Mouse (Mus musculus): ENCODE results near the gene Clec4f. TPM values are rescaled to one million over a fixed set of nuclear protein-coding genes. Genes with fewer than 3 reads are reported as not detected.

Clec4f gene
- polyA plus RNA-seq (2015; fragmentation: Nextera tagmentation; extraction: Ambion mirVana) = not detected in 2 replicates

- DNase-seq (ENCODE audit: low spot score) (no peak), ATAC-seq (replicated peaks; ENCODE audit: low FRiP score, low read depth) (no peak)
- no peaks in the 10 kb centered on the region for H3K27me3 ChIP-seq (ENCODE audit: insufficient read depth, low read length)
- H3K4me3 ChIP-seq (replicated peaks; ENCODE audit: low read depth, low read length) = no peak within 1 kb of the TSS
- H3K36me3 ChIP-seq (ENCODE audit: insufficient read depth, low read length) = no peaks in the 10 kb centered on the region
- WGBS = 93% methylated on average over 2 of the region's 2 CpGs
- no peak within 1 kb of the TSS for H3K9ac ChIP-seq (ENCODE audit: low read depth, low read length)
- no peaks in the 10 kb centered on the region for H3K4me1 ChIP-seq (replicated peaks; ENCODE audit: insufficient read depth, low read length)
- no peaks in the 10 kb centered on the region for H3K9me3 ChIP-seq (replicated peaks; ENCODE audit: low read length)
- no peak within 1 kb of the TSS for H3K4me2 ChIP-seq (ENCODE audit: low read length)
- no peak for TF ChIP-seq CTCF (IDR thresholded peaks at IDR 0.05; ENCODE audit: low read depth)
- H3K27ac ChIP-seq = no peak within 1 kb of the TSS
These were observed at the start of gene Clec4f for GRCm38 (mm10) chr6:83656087-83656486. Gene Clec4f (minus strand): TSS chr6:83656187.

- ATAC-seq (replicated peaks; ENCODE audit: low FRiP score, low read depth) (no peak), DNase-seq (ENCODE audit: low spot score) (no peak)
- WGBS = 18% methylated on average over 5 of the region's 5 CpGs
- Histone ChIP-seq H3K4me3 (replicated peaks; ENCODE audit: low read depth, low read length) (no peak overlapping the region), H3K27ac (no peak overlapping the region), H3K36me3 (ENCODE audit: insufficient read depth, low read length) (no peaks in the 10 kb centered on the region), H3K9me3 (replicated peaks; ENCODE audit: low read length) (no peaks in the 10 kb centered on the region), H3K9ac (ENCODE audit: low read depth, low read length) (no peak overlapping the region), H3K4me1 (replicated peaks; ENCODE audit: insufficient read depth, low read length) (no peaks in the 10 kb centered on the region), H3K27me3 (ENCODE audit: insufficient read depth, low read length) (peaks cover 91% of the 10 kb centered on the region), H3K4me2 (ENCODE audit: low read length) (no peak overlapping the region)
- no peak for TF ChIP-seq CTCF (IDR thresholded peaks at IDR 0.05; ENCODE audit: low read depth)
These were observed 48.7 kb upstream of the Clec4f start for GRCm38 (mm10) chr6:83704701-83705100.

DNA sequence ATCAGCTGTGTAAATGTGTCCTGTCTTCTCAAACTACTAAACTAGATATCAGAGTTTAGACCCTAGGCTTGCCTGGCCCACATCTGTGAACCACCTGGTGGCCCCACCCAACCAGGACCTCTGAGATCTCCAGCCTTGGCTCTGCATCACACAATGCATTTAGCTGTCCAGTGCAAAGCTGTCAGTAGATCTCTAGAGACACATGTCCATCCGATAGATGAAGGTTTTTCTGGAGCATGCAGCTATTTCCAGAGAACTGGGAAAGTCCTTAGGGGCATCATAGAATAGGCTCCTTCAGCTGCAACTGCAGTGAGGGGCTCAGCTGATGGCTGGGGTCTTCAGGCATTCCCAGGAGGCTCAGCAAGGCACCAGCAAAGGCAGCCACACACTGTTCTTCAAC lies 48.3 kb upstream of the Clec4f start:
- H3K36me3 ChIP-seq (ENCODE audit: insufficient read depth, low read length) = no peaks in the 10 kb centered on the region
- ATAC-seq (replicated peaks; ENCODE audit: low FRiP score, low read depth) = no peak
- H3K4me3 ChIP-seq (replicated peaks; ENCODE audit: low read depth, low read length) = no peak overlapping the region
- TF ChIP-seq CTCF (IDR thresholded peaks at IDR 0.05; ENCODE audit: low read depth) = no peak
- no peaks in the 10 kb centered on the region for H3K9me3 ChIP-seq (replicated peaks; ENCODE audit: low read length)
- no peak overlapping the region for H3K9ac ChIP-seq (ENCODE audit: low read depth, low read length)
- H3K4me2 ChIP-seq (ENCODE audit: low read length) = no peak overlapping the region
- no peak overlapping the region for H3K27ac ChIP-seq
- peaks cover 89% of the 10 kb centered on the region for H3K27me3 ChIP-seq (ENCODE audit: insufficient read depth, low read length)
- DNase-seq (ENCODE audit: low spot score) = no peak
- 7% methylated on average over 1 of the region's 1 CpGs for WGBS
- H3K4me1 ChIP-seq (replicated peaks; ENCODE audit: insufficient read depth, low read length) = no peaks in the 10 kb centered on the region

GRCm38 (mm10) chr6:83703722-83704078 lies 47.7 kb upstream of the Clec4f start:
- WGBS = under 1% methylated on average over 10 of the region's 10 CpGs
- no peak overlapping the region for H3K4me2 ChIP-seq (ENCODE audit: low read length)
- ATAC-seq (replicated peaks; ENCODE audit: low FRiP score, low read depth) = no peak

GRCm38 (mm10) chr6:83703000-83703721 lies 47.2 kb upstream of the Clec4f start:
- Histone ChIP-seq H3K4me2 (ENCODE audit: low read length) (no peak overlapping the region), H3K4me1 (replicated peaks; ENCODE audit: insufficient read depth, low read length) (no peaks in the 10 kb centered on the region), H3K9me3 (replicated peaks; ENCODE audit: low read length) (no peaks in the 10 kb centered on the region), H3K27me3 (ENCODE audit: insufficient read depth, low read length) (peaks cover 89% of the 10 kb centered on the region), H3K4me3 (replicated peaks; ENCODE audit: low read depth, low read length) (no peak overlapping the region), H3K9ac (ENCODE audit: low read depth, low read length) (no peak overlapping the region), H3K27ac (no peak overlapping the region), H3K36me3 (ENCODE audit: insufficient read depth, low read length) (no peaks in the 10 kb centered on the region)
- no peak for TF ChIP-seq CTCF (IDR thresholded peaks at IDR 0.05; ENCODE audit: low read depth)
- ATAC-seq (replicated peaks; ENCODE audit: low FRiP score, low read depth) (no peak), DNase-seq (ENCODE audit: low spot score) (no peak)
- under 1% methylated on average over 27 of the region's 27 CpGs for WGBS

More at GRCm38 (mm10) chr6:83703722-83704078, 47.7 kb upstream of the Clec4f start:
- no peak overlapping the region for H3K4me3 ChIP-seq (replicated peaks; ENCODE audit: low read depth, low read length)
- no peak for TF ChIP-seq CTCF (IDR thresholded peaks at IDR 0.05; ENCODE audit: low read depth)
- no peaks in the 10 kb centered on the region for H3K36me3 ChIP-seq (ENCODE audit: insufficient read depth, low read length)
- H3K4me1 ChIP-seq (replicated peaks; ENCODE audit: insufficient read depth, low read length) = no peaks in the 10 kb centered on the region
- no peak overlapping the region for H3K27ac ChIP-seq
- no peak for DNase-seq (ENCODE audit: low spot score)
- H3K9me3 ChIP-seq (replicated peaks; ENCODE audit: low read length) = no peaks in the 10 kb centered on the region
- H3K9ac ChIP-seq (ENCODE audit: low read depth, low read length) = no peak overlapping the region
- H3K27me3 ChIP-seq (ENCODE audit: insufficient read depth, low read length) = peaks cover 89% of the 10 kb centered on the region

DNA sequence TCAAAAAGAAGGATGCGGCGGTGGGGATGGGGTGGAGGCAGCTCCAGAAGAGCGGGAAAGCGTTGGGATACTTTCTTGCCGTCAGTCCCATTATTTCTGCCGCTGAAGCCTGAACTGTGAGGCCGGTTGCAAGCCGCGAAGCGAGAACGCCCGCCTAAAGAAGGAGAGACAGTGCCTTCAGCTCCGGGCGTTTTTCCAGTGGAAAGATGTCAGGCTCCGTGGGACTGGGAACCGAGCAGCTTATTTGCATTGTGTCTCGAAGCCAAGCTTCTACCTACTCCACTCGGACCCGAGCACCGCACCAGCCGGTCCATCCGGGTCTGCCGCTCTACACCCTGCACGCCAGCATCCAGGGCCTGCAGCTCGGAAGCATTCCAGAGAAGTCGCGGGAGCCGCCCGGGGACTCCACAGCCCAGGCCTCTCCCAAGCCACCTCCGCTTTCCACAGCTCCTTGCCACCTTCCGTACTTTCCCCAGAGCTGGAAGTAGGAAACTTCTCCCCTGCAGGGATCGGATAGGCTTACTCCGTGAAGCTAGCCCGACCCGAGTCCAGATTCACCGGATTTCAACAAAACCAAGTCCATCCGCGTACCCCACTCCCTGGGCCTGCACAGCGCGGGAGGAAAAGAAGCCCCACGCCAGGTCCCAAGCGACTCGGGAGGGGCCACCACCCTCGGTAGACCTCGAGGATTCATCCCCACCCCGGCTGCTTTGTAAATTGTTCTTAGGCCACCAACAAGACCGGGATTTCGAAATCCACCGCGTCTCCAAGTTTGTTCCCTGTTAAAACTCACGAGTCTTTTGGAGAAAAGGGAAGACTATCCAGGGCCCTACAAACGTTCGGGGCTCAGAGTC lies 46.4 kb upstream of the Clec4f start:
- no peak overlapping the region for H3K4me2 ChIP-seq (ENCODE audit: low read length)
- H3K36me3 ChIP-seq (ENCODE audit: insufficient read depth, low read length) = no peaks in the 10 kb centered on the region
- DNase-seq (ENCODE audit: low spot score) = no peak
- H3K27me3 ChIP-seq (ENCODE audit: insufficient read depth, low read length) = peaks cover 89% of the 10 kb centered on the region
- no peak overlapping the region for H3K9ac ChIP-seq (ENCODE audit: low read depth, low read length)
- no peak overlapping the region for H3K4me3 ChIP-seq (replicated peaks; ENCODE audit: low read depth, low read length)
- no peak overlapping the region for H3K27ac ChIP-seq
- TF ChIP-seq CTCF (IDR thresholded peaks at IDR 0.05; ENCODE audit: low read depth) = no peak
- H3K9me3 ChIP-seq (replicated peaks; ENCODE audit: low read length) = no peaks in the 10 kb centered on the region
- no peak for ATAC-seq (replicated peaks; ENCODE audit: low FRiP score, low read depth)
- H3K4me1 ChIP-seq (replicated peaks; ENCODE audit: insufficient read depth, low read length) = no peaks in the 10 kb centered on the region
- under 1% methylated on average over 52 of the region's 53 CpGs for WGBS

Measured in kidney, postnatal 0 days (tissue).